Mouse (Mus musculus) ES-E14 (cell line): Measurements from ENCODE around the gene Dhrs11.

Experiments
- CHD2 ChIP-seq: IDR thresholded peaks from 2 replicates; pipeline ENCODE4 v1.6.1; 2014; ENCODE audit warnings: mild to moderate bottlenecking, low read depth, low read length, inconsistent platforms
- HCFC1 ChIP-seq: IDR thresholded peaks from 2 replicates; pipeline ENCODE4 v1.6.1; 2012; ENCODE audit warnings: low read length, inconsistent platforms, borderline replicate concordance; ENCODE audit not compliant: insufficient read depth
- MAFK ChIP-seq: IDR thresholded peaks from 2 replicates; pipeline ENCODE4 v1.6.1; 2014; ENCODE audit warnings: mild to moderate bottlenecking, low read depth, low read length, inconsistent platforms; ENCODE audit not compliant: insufficient read depth
- ZC3H11A ChIP-seq: IDR thresholded peaks from 2 replicates; pipeline ENCODE4 v1.6.1; 2012; ENCODE audit warnings: low read depth, mild to moderate bottlenecking, inconsistent platforms, low read length, borderline replicate concordance
- ZNF384 ChIP-seq: IDR thresholded peaks from 2 replicates; pipeline ENCODE4 v1.6.1; 2012; ENCODE audit warnings: low read depth, low read length, inconsistent platforms

DNA sequence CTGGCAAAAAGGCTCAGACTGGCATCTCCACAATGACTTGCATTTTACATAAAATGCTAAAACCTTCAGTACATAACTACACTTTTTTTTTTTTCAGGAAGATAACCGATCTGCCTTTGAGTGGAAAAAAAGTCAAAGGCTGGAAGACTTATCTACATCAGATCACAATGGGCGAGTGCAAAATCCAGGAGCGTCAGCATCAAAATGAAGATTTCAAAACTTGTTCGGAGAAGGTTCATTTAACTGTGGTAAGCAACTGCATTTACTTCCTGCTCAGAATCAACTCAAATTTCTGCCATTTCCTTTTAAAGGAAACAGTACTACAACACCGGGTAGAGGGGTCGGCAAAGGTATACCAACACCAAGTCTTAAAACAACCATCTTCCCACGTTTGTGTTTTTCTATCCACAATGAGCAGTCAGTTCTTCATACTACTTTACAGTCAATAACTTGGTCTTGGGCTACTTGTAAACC lies 40.0 kb upstream of the Dhrs11 start:
- TF ChIP-seq ZC3H11A (no peak), CHD2 (no peak), ZNF384 (no peak), MAFK (no peak), HCFC1 (no peak)
